Mouse (Mus musculus) left cerebral cortex, postnatal 36 days (tissue): ENCODE results near the gene Hoxb3. TPM values are rescaled to one million over a fixed set of nuclear protein-coding genes. Genes with fewer than 3 reads are reported as not detected.
A peak's percentile ranks its signal among the peaks of the same experiment; 100 is the strongest.

Experiments used
- DNase-seq, 2 experiments: peaks; one replicate each; pipeline ENCODE4 v3.0.0; 2021 to 2022; ENCODE audit warnings: low spot score in 2 of 2, mixed read lengths in 1 of 2
- intact Hi-C: fragments of 180-260 bp; cut with DNase I; formaldehyde crosslinking; loops from one replicate; pipeline ENCODE4 v1.15.1; 2025
- total RNA-seq, 2 experiments: library from RNA; stranded (reverse); gene quantifications; 2 replicates each; pipeline ENCODE4 v1.2.3; 2021

Hoxb3 gene
- not detected for total RNA-seq

- no peak for DNase-seq
- intact Hi-C loops = no loop called here
These were observed at the start of gene Hoxb3 for GRCm38 (mm10) chr11:96323154-96323553. Hoxb3 (plus strand) TSS chr11:96323326.

DNA sequence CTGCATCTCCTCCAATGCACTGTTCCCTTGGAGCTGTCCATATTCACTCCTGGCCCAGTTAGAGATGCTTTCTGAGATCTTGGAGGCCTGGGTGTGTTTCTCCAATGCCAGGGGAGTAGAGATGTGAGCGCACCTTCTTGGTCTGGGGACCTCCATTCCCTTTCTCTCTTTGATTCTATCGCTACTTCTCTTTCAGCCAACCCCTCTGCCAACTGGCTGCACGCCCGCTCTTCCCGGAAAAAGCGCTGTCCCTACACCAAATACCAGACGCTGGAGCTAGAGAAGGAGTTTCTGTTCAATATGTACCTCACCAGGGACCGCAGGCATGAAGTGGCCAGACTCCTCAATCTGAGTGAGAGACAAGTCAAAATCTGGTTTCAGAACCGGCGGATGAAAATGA lies 48.7 kb upstream of the Hoxb3 start:
- no peak for DNase-seq
- intact Hi-C loops = no loop called here

- intact Hi-C loops = loop anchor here (2.0 to 5.0 kb wide), 4 partner anchors 277 to 461 kb away; no protein-coding TSS in a partner anchor
- DNase-seq = no peak
These were observed 47.2 kb upstream of the Hoxb3 start for GRCm38 (mm10) chr11:96275896-96276295.

GRCm38 (mm10) chr11:96277151-96278044 lies 45.7 kb upstream of the Hoxb3 start:
- DNase-seq = no peak
- intact Hi-C loops = loop anchor here (2.0 to 5.0 kb wide), 6 partner anchors 275 to 583 kb away; partner anchors contain the start of gene Snx11

DNA sequence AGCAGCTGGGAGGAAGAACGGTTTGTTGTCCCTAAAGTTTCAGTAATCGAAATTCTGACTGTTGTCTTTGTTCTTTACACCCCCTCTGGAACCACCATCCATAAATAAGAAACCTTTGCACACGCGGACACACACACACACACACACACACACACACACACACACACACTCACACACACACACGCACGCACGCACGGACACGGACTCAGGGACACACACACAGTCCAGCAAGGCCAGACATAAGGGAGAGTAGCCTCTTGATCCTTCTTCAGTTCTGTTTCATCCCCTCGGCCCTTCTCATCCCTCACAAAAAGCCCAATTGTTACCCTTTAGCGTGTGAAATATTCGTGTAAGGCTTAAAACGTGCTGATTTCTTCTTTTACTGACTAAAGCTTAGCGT lies 44.8 kb upstream of the Hoxb3 start:
- intact Hi-C loops = loop anchor here (2.0 to 5.0 kb wide), 5 partner anchors 344 to 582 kb away; partner anchors contain the start of gene Snx11
- no peak for DNase-seq

DNA sequence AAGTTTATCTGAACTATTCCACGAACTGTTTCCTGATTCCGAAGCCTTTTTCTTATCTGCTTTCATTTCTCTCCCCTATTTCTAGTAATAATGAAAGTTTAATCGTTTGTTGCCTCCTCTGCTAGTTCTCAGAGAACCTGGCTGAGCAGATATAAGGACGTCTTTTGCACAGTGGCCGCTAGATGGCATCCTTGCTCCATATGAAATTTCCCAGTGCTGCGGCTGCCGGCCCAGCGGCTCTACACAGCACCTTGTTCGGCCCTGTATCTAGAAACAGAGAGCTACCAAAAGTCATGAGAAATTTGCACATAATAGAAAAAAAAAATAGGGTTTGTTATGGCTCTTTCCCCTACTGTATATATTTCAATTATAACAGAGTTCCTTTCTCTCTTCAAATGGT lies 44.4 kb upstream of the Hoxb3 start:
- peak; percentile 79 to 81 for DNase-seq
- intact Hi-C loops = loop anchor here (2.0 to 5.0 kb wide), 5 partner anchors 344 to 582 kb away; partner anchors contain the start of gene Snx11

- intact Hi-C loops = loop anchor here (2.0 to 5.0 kb wide), 5 partner anchors 343 to 581 kb away; partner anchors contain the start of gene Snx11
- no peak for DNase-seq
These were observed 43.5 kb upstream of the Hoxb3 start for GRCm38 (mm10) chr11:96279421-96280233.

- DNase-seq = no peak
- intact Hi-C loops = no loop called here
These were observed 42.4 kb upstream of the Hoxb3 start for GRCm38 (mm10) chr11:96280399-96281378.

DNA sequence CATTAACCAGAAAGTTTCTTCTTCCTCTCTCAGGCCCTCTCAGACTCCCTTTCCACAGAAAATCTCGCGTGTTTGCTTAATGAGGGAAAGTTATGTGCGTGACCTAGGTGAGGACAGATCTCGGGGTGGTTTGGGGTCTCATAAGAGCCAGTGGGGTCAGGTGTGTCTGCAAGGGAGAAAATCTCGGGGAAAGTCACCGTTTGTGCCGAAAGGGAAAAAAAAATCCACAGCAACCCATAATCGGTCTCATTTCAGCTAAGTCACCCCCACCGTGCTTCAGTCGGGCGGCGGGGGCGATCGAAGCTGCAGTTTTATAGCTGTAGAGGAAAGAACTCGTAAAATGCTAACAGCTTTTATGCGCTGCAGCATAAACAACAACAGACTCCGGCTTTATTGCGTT lies 41.7 kb upstream of the Hoxb3 start:
- DNase-seq = no peak
- intact Hi-C loops = no loop called here

DNA sequence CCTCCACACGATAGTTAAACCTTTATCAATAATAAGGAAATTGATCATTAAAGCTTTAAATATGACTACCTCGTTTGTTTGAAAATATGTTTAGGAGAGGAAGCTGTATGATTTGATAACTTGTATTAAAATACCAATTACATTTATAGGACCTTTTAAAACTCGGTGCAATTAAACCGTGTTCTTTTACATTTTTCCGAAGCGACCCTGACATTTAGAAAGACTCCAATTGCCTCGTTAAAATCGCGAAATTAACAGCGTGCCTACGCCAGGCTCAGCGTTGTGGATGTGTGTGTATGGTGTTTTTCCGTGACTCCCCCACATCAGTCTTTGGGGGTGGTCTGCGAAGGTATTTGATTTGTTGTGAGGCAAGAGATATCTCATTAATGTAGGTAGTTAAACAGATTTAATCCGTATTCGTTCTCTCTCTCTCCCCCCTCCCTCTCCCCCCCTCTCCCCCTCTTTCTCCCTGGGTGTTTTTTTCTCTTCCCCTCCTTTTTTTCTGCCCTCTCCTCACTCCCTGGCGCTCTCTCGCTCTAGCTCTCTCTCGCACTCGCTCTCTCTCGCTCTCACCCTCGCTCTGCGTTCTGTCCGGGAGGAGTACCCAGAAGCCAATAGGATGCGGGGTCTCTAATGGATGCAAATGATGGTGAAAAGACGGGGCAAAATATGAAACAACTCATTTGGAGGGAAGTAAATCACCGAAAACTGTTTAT lies 41.1 kb upstream of the Hoxb3 start, which contains the start of gene Hoxb8:
TSS of gene Hoxb8 (plus strand) at position 51 of the 716 bp plus-strand sequence.
- intact Hi-C loops = no loop called here

GRCm38 (mm10) chr11:96282795-96283430 lies 40.2 kb upstream of the Hoxb3 start:
- DNase-seq = no peak
- intact Hi-C loops = no loop called here

More for the DNA sequence above, 41.1 kb upstream of the Hoxb3 start, which contains the start of gene Hoxb8:
- no peak for DNase-seq

GRCm38 (mm10) chr11:96284041-96284749 lies 38.9 kb upstream of the Hoxb3 start:
- intact Hi-C loops = no loop called here
- no peak for DNase-seq

- no peak for DNase-seq
- intact Hi-C loops = no loop called here
These were observed 38.1 kb upstream of the Hoxb3 start for GRCm38 (mm10) chr11:96284774-96285734.

- intact Hi-C loops = no loop called here
These were observed 37.1 kb upstream of the Hoxb3 start, which contains the start of gene Hoxb7 for GRCm38 (mm10) chr11:96285771-96286738. Hoxb7 (plus strand) TSS chr11:96286623.

More at GRCm38 (mm10) chr11:96285771-96286738, 37.1 kb upstream of the Hoxb3 start, which contains the start of gene Hoxb7:
- DNase-seq = no peak
